Mouse (Mus musculus) midbrain, embryonic 10.5 days (tissue): ENCODE data around the gene Apbb1ip. TPM values are rescaled to one million over a fixed set of nuclear protein-coding genes. Genes with fewer than 3 reads are reported as not detected.

Experiments used
- DNase-seq: peaks from one replicate; pipeline ENCODE4 v3.0.0-alpha.2; 2017; ENCODE audit warnings: low spot score
- H3K27ac ChIP-seq: fragments of 300-500 bp; sonication (generic); replicated peaks from 2 replicates; pipeline ENCODE4 v1.5.1; 2016; ENCODE audit warnings: mild to moderate bottlenecking
- H3K27me3 ChIP-seq: fragments of 300-500 bp; sonication (generic); 2 replicates; pipeline ENCODE4 v1.6.1; 2016; ENCODE audit warnings: low read depth, mild to moderate bottlenecking; ENCODE audit not compliant: poor library complexity, severe bottlenecking
- H3K36me3 ChIP-seq: fragments of 300-500 bp; sonication (generic); 2 replicates; pipeline ENCODE4 v1.6.1; 2016; ENCODE audit warnings: mild to moderate bottlenecking, moderate library complexity
- H3K4me1 ChIP-seq: fragments of 300-500 bp; sonication (generic); 2 replicates; pipeline ENCODE4 v1.6.1; 2016
- H3K4me3 ChIP-seq: fragments of 300-500 bp; sonication (generic); 2 replicates; pipeline ENCODE4 v1.5.1; 2016; ENCODE audit warnings: mild to moderate bottlenecking, moderate library complexity
- H3K9me3 ChIP-seq: fragments of 300-500 bp; sonication (generic); replicated peaks from 2 replicates; pipeline ENCODE4 v1.6.1; 2016; ENCODE audit warnings: mild to moderate bottlenecking
- WGBS: fragments of 180-500 bp; shearing (Covaris S2); methylation state at CpG from one replicate; pipeline ENCODE4 v1.1.7; 2016; 5-methylcytosine and 5-hydroxymethylcytosine counted together
- polyA plus RNA-seq: library from polyadenylated mRNA; unstranded; fragments of >200 nt; fragmentation: Nextera tagmentation; extraction: Ambion mirVana; gene quantifications from 2 replicates; pipeline ENCODE4 v1.2.1, GENCODE M21; 2016

The Apbb1ip gene
- polyA plus RNA-seq, 1 experiment from 2014 or later: 1.1 TPM

DNA sequence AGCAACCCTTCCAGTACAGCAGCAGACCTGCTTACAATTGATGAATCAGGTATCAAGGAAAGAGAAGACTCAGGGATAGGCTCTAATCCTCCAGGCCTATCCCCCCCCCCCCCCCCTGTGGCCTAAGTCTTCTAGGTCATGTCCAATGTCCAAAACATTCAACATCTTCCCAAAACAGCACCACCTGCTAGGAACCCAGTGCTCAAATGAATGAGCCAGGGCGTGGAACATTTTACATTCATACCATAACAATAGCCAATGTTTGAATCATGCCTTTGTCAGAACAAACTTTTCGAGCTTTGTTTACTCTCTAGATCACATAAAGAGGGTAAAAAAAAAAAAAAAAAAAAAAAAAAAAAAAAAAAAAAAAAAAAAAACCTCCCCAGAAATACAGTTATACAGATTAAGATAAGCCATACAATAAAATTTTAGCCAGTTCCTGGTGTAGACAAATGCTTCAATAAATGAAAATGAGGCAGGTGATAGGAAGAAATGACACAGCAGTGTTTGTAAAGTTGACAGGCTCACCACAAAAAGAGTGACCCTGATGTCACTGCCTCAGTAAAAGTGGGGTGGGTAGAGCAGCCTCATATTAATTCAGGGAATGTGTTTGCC lies 20.3 kb upstream of the Apbb1ip start:
- Histone ChIP-seq H3K36me3 (no peaks in the 10 kb centered on the region), H3K27me3 (no peaks in the 10 kb centered on the region), H3K9me3 (no peaks in the 10 kb centered on the region), H3K4me3 (no peak overlapping the region), H3K27ac (no peak overlapping the region), H3K4me1 (no peaks in the 10 kb centered on the region)
- WGBS: 80% methylated on average over 2 of the region's 2 CpGs
- DNase-seq: no peak

DNA sequence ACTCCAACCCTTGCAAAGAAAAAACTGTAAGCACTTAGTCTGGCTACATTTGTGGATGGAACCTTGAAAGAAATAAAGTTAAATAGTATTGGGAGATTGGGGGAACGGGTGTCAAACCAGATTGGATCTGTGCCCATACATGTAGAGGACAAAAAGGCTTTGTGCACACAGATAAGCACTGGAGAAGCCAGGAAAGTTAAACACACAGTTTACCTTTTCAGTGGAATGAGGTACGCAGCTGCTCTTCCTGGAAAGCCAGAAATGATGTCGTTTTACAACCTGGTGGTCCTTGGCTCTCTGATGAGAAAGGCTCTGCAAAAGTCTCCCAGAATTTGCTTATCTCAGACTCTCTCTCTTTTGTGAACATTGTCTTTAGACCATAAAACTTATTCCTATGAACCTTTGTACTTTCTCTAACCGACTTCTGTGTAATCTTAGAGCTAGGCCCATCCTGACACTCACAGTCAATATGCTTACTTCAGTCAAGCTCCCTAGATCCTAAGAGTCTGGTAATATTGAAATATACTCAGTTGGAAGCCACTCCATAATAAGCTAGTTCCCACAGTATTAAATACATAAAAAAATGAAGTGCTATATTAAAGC lies 19.6 kb upstream of the Apbb1ip start:
- Histone ChIP-seq H3K4me3 (no peak overlapping the region), H3K27me3 (no peaks in the 10 kb centered on the region), H3K4me1 (no peaks in the 10 kb centered on the region), H3K27ac (no peak overlapping the region), H3K36me3 (no peaks in the 10 kb centered on the region), H3K9me3 (no peaks in the 10 kb centered on the region)
- 85% methylated on average over 4 of the region's 4 CpGs for WGBS
- DNase-seq: no peak

DNA sequence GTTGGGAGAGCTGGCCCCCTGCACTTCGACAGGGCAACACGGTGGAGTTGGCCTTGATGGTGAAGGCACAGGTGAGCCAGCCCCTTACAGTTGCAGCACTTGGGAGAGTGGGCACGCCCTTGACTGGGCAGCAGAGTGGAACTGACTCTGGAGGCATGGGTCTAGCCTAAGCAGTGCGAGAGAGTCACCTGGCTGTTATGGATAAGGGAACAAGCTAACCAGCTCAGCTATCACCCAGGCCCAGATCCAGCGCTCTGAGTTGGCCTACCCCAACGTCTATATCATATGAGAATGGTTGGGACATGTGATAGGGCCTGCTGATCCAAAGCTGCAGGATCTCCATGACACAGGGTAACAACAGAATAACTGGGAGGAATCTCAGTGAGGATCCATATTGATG lies 18.3 kb upstream of the Apbb1ip start:
- no peaks in the 10 kb centered on the region for H3K4me1 ChIP-seq
- H3K27me3 ChIP-seq: no peaks in the 10 kb centered on the region
- WGBS: 84% methylated on average over 6 of the region's 6 CpGs
- no peak overlapping the region for H3K4me3 ChIP-seq
- no peak overlapping the region for H3K27ac ChIP-seq
- no peaks in the 10 kb centered on the region for H3K36me3 ChIP-seq
- no peak for DNase-seq
- H3K9me3 ChIP-seq: no peaks in the 10 kb centered on the region

DNA sequence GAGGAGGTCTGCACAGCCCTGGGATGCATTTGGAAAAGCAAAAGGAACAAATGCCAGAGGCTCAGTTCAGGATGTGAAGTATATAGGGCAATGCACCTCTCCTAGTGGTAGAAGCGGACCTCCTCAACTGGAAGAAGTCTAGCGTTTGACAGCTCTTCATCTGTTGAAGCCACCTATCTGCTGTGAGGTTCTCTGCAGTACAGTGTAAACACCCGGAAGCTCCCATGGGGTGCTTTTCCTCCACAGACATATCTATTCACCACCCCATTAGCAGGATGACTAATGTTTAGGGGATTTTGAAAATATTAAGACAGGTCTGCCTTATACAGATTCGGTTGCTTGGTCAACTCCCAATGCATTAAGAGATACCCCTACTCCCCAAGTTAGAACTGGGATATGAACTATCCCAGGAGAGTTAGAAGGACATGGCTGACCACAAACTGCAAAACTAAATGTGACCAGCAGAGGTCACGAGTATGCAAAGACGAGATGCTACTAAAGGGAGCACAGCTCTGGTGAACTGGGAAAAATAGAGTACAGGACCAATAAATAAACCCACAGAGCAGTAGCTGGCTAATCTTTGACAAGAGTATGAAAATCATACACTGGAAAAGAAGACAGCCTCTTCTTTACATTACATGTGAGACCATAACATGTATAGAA lies 15.5 kb upstream of the Apbb1ip start:
- 40% methylated on average over 6 of the region's 6 CpGs for WGBS
- Histone ChIP-seq H3K4me3 (no peak overlapping the region), H3K27me3 (no peaks in the 10 kb centered on the region), H3K9me3 (no peaks in the 10 kb centered on the region; the same call in 1 of the 2 replicates), H3K27ac (no peak overlapping the region), H3K36me3 (no peaks in the 10 kb centered on the region), H3K4me1 (no peaks in the 10 kb centered on the region)
- DNase-seq: peak; percentile 37

DNA sequence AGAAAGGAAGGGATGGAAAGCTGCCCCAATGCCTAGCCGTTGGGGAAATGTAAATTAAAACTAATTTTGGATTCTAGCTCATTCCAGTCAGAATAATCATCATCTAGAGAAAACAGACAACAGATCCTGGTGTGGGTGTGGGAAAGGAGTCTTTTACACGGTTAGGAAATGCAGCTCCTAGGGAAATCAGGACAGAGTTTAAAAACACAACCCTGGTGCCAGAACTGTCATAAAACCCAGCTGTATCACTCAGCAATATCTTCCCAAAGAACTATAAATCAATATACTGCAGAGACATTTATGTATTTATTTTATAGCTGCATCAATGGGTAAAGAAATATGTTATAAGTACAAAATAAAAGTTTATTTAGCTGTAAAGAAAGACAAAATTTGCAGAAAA lies 13.4 kb upstream of the Apbb1ip start:
- 72% methylated on average over 2 of the region's 2 CpGs for whole genome bisulfite sequencing
- H3K9me3 ChIP-seq: no peaks in the 10 kb centered on the region; the same call in 1 of the 2 replicates

DNA sequence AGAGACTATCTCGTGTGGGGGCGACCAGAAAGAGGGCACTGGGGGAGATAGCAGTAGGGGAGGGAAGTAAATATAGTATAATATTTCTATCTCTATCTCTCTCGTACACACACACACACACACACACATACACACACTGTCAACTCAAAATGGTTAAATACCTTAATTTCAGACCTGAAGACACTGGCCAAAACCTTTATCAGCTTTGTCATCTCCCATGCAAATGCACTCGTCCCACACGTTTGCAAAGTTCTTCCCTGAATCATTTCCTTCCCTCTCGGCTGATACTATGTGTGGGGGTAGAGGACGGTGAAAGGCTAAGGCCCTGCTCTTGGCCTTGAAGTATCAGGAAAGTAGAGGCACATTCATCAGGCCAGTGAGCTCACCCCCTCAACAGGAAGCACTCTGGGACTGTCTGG lies 12.8 kb upstream of the Apbb1ip start:
- DNase-seq: no peak
- H3K36me3 ChIP-seq: no peaks in the 10 kb centered on the region
- no peaks in the 10 kb centered on the region for H3K4me1 ChIP-seq
- H3K4me3 ChIP-seq: no peak overlapping the region
- no peaks in the 10 kb centered on the region; the same call in 1 of the 2 replicates for H3K9me3 ChIP-seq
- no peaks in the 10 kb centered on the region for H3K27me3 ChIP-seq
- whole genome bisulfite sequencing: 84% methylated on average over 7 of the region's 7 CpGs
- H3K27ac ChIP-seq: no peak overlapping the region

More for the DNA sequence above, 13.4 kb upstream of the Apbb1ip start:
- no peaks in the 10 kb centered on the region for H3K4me1 ChIP-seq
- no peak overlapping the region for H3K27ac ChIP-seq
- H3K36me3 ChIP-seq: no peaks in the 10 kb centered on the region
- no peak overlapping the region for H3K4me3 ChIP-seq
- DNase-seq: no peak
- H3K27me3 ChIP-seq: no peaks in the 10 kb centered on the region

DNA sequence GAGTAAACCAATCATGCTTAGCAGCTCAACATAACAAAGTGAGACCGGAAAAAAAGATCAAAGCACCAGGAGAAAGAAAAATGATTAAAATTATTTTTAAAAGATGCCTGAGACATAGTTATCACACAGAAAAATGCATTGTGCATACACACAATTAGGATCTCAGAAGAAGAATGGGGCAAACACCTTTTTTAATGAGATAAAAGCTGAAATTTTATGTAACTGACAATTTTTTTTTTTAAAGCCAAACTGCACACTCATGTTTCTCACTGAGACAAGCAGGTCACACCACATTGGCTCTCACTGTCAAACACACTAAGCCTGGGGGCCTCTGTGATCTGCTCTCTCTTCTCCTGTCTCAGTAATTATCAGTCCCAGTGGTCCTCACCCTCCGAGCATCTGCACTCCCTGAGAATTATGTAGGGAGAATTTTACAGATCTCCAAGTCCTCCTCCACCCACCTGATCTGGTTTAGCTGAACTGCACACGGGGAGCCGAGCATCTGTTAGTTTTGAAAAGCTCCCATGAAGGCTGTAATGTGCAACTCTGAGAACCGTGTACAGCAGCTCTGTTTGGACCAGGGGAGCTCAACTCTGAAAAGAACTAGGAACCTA lies 9.0 kb upstream of the Apbb1ip start:
- 79% methylated on average over 5 of the region's 5 CpGs for WGBS
- Histone ChIP-seq H3K27me3 (no peaks in the 10 kb centered on the region), H3K4me1 (no peaks in the 10 kb centered on the region), H3K27ac (no peak overlapping the region), H3K36me3 (no peaks in the 10 kb centered on the region), H3K4me3 (no peak overlapping the region), H3K9me3 (no peaks in the 10 kb centered on the region; the same call in 1 of the 2 replicates)
- no peak for DNase-seq

DNA sequence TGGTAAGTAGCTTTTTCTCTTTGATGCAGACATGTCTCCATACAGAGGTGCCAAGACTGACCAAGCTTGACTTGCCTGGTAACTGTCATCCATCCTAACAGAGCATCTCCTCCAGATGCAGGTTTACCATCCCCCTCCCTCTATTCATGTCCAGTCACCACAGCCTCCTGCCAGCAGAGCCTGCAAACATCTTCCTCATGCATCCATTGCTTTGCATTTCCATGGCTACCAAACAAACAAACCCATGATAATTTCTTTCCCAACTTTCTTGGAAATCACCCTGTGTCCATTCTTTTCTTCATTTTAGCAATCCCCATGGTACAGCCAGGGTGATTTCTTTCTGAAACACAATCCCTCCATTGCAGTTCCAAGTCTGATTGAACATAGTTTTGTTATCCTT lies 2.6 kb upstream of the Apbb1ip start:
- Histone ChIP-seq H3K4me1 (peaks cover 14% of the 10 kb centered on the region), H3K4me3 (no peak overlapping the region), H3K27me3 (peaks cover 41% of the 10 kb centered on the region), H3K9me3 (no peaks in the 10 kb centered on the region), H3K27ac (no peak overlapping the region), H3K36me3 (no peaks in the 10 kb centered on the region)
- no peak for DNase-seq

DNA sequence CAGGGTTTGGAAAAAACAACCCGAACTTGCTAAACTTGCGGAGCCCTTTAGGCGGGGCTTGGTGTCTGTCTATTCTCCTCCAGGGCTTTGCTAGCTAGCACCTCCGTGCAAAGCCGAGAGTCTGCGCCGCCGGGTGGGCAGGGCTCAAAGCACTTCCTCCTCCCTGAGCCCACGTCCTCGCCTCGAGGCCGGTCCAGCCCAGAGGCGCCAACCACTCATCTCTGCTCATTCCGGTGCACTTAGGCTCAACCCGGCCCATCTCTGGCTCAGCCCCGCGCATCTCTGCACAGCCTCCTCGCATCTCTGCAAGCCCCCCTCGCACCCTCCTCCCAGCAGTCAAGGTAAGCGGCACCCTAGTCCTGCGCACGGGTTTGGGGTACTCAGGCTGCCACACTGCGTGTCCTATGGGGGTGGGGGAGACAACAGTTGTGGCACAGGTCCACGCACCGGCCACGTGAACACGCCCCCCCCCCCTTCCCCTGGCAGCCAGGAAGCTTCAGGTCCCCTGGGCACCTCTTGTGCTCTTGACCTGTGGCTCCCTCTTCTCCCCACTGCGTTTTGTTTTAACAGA lies 372 bp downstream of the Apbb1ip start:
- H3K27ac ChIP-seq: peak overlapping the region; percentile 76; the same call in 1 of the 2 replicates
- under 1% methylated on average over 28 of the region's 28 CpGs for WGBS
- peaks cover 14% of the 10 kb centered on the region for H3K4me1 ChIP-seq
- DNase-seq: peak; percentile 65
- peaks cover 41% of the 10 kb centered on the region for H3K27me3 ChIP-seq
- no peaks in the 10 kb centered on the region for H3K9me3 ChIP-seq
- no peaks in the 10 kb centered on the region for H3K36me3 ChIP-seq
- peak overlapping the region; percentile 59 for H3K4me3 ChIP-seq

DNA sequence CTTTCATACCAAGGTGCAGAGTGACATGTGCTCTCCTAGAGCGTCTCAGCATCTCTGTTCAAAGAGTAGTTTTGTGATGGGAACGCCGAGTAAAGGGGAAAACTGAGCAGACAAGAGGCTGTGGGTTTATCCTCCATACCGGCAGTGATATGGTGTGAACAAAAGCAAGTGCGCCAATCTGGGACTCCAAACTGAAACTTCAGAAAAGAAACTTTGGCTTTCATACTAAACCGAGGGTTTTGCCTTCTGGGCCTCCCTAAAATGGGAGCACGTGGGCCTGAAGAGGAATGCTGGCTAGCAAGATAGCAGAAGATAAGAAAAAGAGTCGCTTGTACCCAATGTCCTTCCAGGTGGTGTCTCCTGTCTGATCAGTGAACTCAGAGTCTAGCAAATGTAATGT lies 1.3 kb downstream of the Apbb1ip start:
- Histone ChIP-seq H3K4me1 (peaks cover 14% of the 10 kb centered on the region), H3K36me3 (no peaks in the 10 kb centered on the region), H3K27me3 (peaks cover 41% of the 10 kb centered on the region), H3K27ac (no peak overlapping the region), H3K9me3 (no peaks in the 10 kb centered on the region), H3K4me3 (no peak overlapping the region)
- WGBS: 43% methylated on average over 8 of the region's 8 CpGs
- no peak for DNase-seq

DNA sequence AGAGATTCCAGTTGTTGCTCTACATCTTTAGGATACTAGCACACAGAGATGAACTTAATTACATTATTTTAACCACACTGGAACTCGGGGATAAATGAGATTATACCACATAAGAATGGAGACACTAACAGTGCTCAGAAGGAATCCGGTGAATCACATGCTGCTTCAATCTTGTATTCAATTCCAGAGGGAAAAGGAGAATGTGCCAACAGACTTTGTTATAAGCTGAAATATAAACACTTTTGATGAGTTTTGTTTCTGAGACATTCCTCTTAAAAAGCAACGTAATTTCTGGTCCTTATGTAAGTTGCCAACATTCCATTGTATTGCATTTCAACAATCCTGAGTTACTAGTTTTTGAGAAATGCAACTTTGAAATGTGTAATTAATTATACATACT lies 1.8 kb downstream of the Apbb1ip start:
- Histone ChIP-seq H3K9me3 (no peaks in the 10 kb centered on the region), H3K27ac (no peak overlapping the region), H3K36me3 (no peaks in the 10 kb centered on the region), H3K27me3 (peaks cover 41% of the 10 kb centered on the region), H3K4me1 (peaks cover 14% of the 10 kb centered on the region), H3K4me3 (no peak overlapping the region)
- no peak for DNase-seq
- WGBS: 58% methylated on average over 3 of the region's 3 CpGs

DNA sequence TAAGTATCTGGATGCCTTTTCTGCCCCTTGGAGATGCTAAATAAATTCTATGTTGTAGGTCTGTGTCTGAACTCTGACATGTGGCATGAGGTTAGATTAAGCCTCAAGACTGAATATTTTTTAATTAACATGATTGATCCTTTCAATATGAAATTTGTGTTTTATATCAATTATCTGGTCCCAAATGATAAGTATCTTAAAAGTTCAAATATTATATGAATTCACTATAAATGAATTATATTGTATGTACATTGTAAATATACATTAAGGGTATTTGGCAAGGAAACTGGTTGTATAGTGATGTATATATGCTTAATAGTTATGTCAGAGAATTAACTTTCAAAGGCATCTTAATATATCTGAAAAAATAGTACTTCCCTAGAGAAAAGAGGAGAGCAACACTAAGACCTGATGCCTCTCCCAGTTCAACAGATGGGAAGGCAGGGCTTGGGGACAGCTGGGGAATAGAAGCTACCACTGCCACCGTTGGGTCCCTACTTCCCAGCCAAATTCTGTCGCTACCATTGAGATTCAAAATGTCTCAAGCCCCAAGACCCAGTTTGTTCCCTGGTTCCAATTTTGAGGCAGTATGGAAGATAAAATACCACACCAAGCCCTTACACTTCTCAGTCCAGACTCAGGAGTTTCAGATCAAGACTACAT lies 2.8 kb downstream of the Apbb1ip start:
- no peaks in the 10 kb centered on the region for H3K9me3 ChIP-seq
- H3K4me1 ChIP-seq: peaks cover 14% of the 10 kb centered on the region
- H3K27me3 ChIP-seq: peaks cover 41% of the 10 kb centered on the region
- H3K4me3 ChIP-seq: no peak overlapping the region
- H3K27ac ChIP-seq: no peak overlapping the region
- DNase-seq: no peak
- H3K36me3 ChIP-seq: no peaks in the 10 kb centered on the region
- 65% methylated on average over 2 of the region's 2 CpGs for WGBS
